Comparison of ENCODE assay signal across 8 mouse cellular contexts in genomic region chr7:90301942-90302646, GRCm38 (mm10). TPM values are rescaled to one million over a fixed set of nuclear protein-coding genes. Genes with fewer than 3 reads are reported as not detected.
DNase-seq lines count a peak whose midpoint lies in the region; ATAC-seq and TF ChIP-seq lines count a peak whose summit lies in the region.

Gene Sytl2, plus strand, starts transcription at chr7:90302252.

- no peak for TF ChIP-seq POLR2A in bone marrow macrophage, adult 2 months (IDR thresholded peaks at IDR 0.05; ENCODE audit: borderline replicate concordance, low read depth, low read length)

- DNase-seq in heart, postnatal 25 days (ENCODE audit: low spot score) = peak; percentile 11
- peak in 1 of 2 experiments; percentile 13 for DNase-seq in layer of hippocampus, adult 2 months (ENCODE audit: low spot score in 2 of 2)
- peak; percentile 33 for DNase-seq in ovary, adult 18-20 months (ENCODE audit: low spot score)
- peak; percentile 66 to 74 for DNase-seq in thymus, postnatal 10 days (ENCODE audit: low spot score in 2 of 2)

- H3K9ac ChIP-seq in forebrain, embryonic 12.5 days = peak within 1 kb of the TSS; percentile 42
- H3K9ac ChIP-seq in lung, embryonic 16.5 days (ENCODE audit: low read length) = peak within 1 kb of the TSS; percentile 69

- H3K27me3 ChIP-seq in forebrain, embryonic 12.5 days = peaks cover 36% of the 10 kb centered on the region
- no peaks in the 10 kb centered on the region for H3K27me3 ChIP-seq in lung, embryonic 16.5 days (ENCODE audit: control insufficient read depth, insufficient read depth, low read depth, low read length)

- WGBS in forebrain, embryonic 12.5 days = 1% methylated on average over 37 of the region's 43 CpGs
- under 1% methylated on average over 43 of the region's 43 CpGs for WGBS in lung, embryonic 16.5 days

- H3K4me2 ChIP-seq in forebrain, embryonic 12.5 days = peak within 1 kb of the TSS; percentile 74
- peak within 1 kb of the TSS; percentile 99 for H3K4me2 ChIP-seq in lung, embryonic 16.5 days (ENCODE audit: low read depth, low read length)

- H3K36me3 ChIP-seq in forebrain, embryonic 12.5 days (replicated peaks) = no peaks in the 10 kb centered on the region
- H3K36me3 ChIP-seq in lung, embryonic 16.5 days (ENCODE audit: control insufficient read depth, insufficient read depth, low read length) = no peaks in the 10 kb centered on the region

- no peak within 1 kb of the TSS for H3K27ac ChIP-seq in bone marrow macrophage, adult 2 months (ENCODE audit: insufficient read depth, low read depth, low read length)
- no peak within 1 kb of the TSS for H3K27ac ChIP-seq in forebrain, embryonic 12.5 days
- peak within 1 kb of the TSS; percentile 62 for H3K27ac ChIP-seq in layer of hippocampus, adult 2 months
- no peak within 1 kb of the TSS for H3K27ac ChIP-seq in lung, embryonic 16.5 days (ENCODE audit: low read length)

- H3K4me3 ChIP-seq in bone marrow macrophage, adult 2 months (ENCODE audit: insufficient read depth, low read length) = peak within 1 kb of the TSS; percentile 35
- H3K4me3 ChIP-seq in forebrain, embryonic 12.5 days (replicated peaks) = peak within 1 kb of the TSS; percentile 54
- H3K4me3 ChIP-seq in layer of hippocampus, adult 2 months = peak within 1 kb of the TSS; percentile 62
- H3K4me3 ChIP-seq in lung, embryonic 16.5 days (ENCODE audit: low read length) = peak within 1 kb of the TSS; percentile 67

- peak; percentile 76 for ATAC-seq in CD4-positive, CD25-positive, alpha-beta regulatory T cell, adult 4 months
- ATAC-seq in forebrain, embryonic 12.5 days (ENCODE audit: low FRiP score) = peak; percentile 86
- ATAC-seq in lung, embryonic 16.5 days (ENCODE audit: low read depth) = peak; percentile 90

- intact Hi-C loops in heart, postnatal 25 days (cut with DNase I) = no loop called here

- no peaks in the 10 kb centered on the region for H3K9me3 ChIP-seq in forebrain, embryonic 12.5 days
- H3K9me3 ChIP-seq in lung, embryonic 16.5 days (ENCODE audit: control insufficient read depth, low read length) = no peaks in the 10 kb centered on the region

- TF ChIP-seq CTCF in bone marrow macrophage, adult 2 months (IDR thresholded peaks at IDR 0.05; ENCODE audit: low read depth, low read length) = no peak
- TF ChIP-seq CTCF in layer of hippocampus, adult 2 months (conservative IDR thresholded peaks at IDR 0.05) = no peak; the same call in 1 of the 2 replicates

- H3K4me1 ChIP-seq in bone marrow macrophage, adult 2 months (ENCODE audit: control insufficient read depth, insufficient read depth, low read length) = no peaks in the 10 kb centered on the region
- H3K4me1 ChIP-seq in forebrain, embryonic 12.5 days = peaks cover 11% of the 10 kb centered on the region
- H3K4me1 ChIP-seq in lung, embryonic 16.5 days (replicated peaks; ENCODE audit: control insufficient read depth, insufficient read depth, low read length) = no peaks in the 10 kb centered on the region; the same call in 1 of the 2 replicates

RNA-seq across cellular contexts. Expression of gene Sytl2, which starts in this region (rescaled TPM):
- 10 to 100 TPM; 46.9 to 47.7 TPM for polyA plus RNA-seq in CD4-positive, CD25-positive, alpha-beta regulatory T cell, adult 4 months (2017; shearing (Covaris generic))
- polyA plus RNA-seq in bone marrow macrophage, adult 2 months (2012; ENCODE audit: insufficient read depth, insufficient read length, missing spikeins) = 0.47 and 0.75 TPM in 2 replicates
- polyA plus RNA-seq in forebrain, embryonic 12.5 days (2016; fragmentation: Nextera tagmentation; extraction: Ambion mirVana) = 0.67 and 1.0 TPM in 2 replicates
- total RNA-seq in heart, postnatal 25 days (2021) = 1 to 10 TPM; 2.5 to 3.2 TPM
- total RNA-seq in layer of hippocampus, adult 2 months (2021) = 10 to 100 TPM; 30.1 to 36.0 TPM
- polyA plus RNA-seq in lung, embryonic 16.5 days (2015; fragmentation: Nextera tagmentation; extraction: Ambion mirVana) = 5.4 and 5.5 TPM in 2 replicates

Comparison
In these comparisons a context has a peak if more than half of its experiments do, and no peak if none do; other contexts are left out.
1. RNA of gene Sytl2 (total RNA-seq): 30.1 to 36.0 TPM in layer of hippocampus, adult 2 months; 2.5 to 3.2 TPM in heart, postnatal 25 days; every median in the first group is over 4 times any median in the second.
2. Peak in every context shown above with its lines, with median percentiles within 50 percentile points of each other: ATAC-seq and H3K4me3 ChIP-seq.